Mouse (Mus musculus): ENCODE data around the gene Gna14. TPM values are rescaled to one million over a fixed set of nuclear protein-coding genes. Genes with fewer than 3 reads are reported as not detected.

Gna14 gene
- total RNA-seq, 2 experiments from 2014 or later, result 37.0 to 56.3 TPM

DNA sequence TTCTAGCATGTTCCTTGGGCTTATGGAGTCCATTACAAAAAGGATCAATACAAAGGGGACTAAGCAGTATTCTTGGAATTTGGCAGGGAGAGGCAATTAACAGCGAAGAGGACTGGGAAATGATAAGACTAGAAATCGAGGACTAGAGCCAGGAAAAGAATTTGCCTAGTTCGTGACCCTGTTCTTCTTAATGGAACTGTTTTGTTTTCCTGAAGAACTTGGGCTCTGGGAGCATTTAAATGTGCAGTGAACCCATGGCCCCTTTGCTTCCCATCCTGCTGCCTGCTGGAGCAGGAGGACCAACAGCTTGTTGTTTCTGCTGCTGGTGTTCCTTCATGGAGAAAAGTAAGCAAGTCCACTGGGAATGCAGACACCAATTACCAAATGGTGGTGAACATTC is 15.3 kb downstream of the Gna14 start:
- DNase-seq (ENCODE audit: low spot score in 2 of 2), result no peak

DNA sequence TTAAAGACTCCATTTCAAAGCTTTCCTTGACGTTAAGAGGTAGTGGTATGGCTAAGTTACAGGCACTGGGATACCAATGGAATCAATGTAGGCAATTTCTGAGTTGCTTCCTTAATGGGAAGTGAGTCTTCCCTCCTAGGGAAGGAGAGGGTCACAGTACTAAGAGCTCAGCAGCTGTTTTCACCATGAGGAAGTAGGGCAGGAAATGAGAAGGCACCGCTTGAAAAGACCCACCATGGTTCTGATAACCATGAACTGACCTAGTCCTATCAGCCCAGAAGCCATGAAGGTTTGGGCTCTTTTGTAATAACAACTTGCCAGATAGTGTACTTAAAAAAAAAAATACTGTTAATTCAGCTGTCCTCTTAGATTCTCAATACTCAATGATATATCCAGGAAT is 20.6 kb downstream of the Gna14 start:
- DNase-seq (ENCODE audit: low spot score in 2 of 2), result no peak

GRCm38 (mm10) chr19:16457127-16457526 is 21.6 kb downstream of the Gna14 start:
- DNase-seq (ENCODE audit: low spot score in 2 of 2), result no peak

DNA sequence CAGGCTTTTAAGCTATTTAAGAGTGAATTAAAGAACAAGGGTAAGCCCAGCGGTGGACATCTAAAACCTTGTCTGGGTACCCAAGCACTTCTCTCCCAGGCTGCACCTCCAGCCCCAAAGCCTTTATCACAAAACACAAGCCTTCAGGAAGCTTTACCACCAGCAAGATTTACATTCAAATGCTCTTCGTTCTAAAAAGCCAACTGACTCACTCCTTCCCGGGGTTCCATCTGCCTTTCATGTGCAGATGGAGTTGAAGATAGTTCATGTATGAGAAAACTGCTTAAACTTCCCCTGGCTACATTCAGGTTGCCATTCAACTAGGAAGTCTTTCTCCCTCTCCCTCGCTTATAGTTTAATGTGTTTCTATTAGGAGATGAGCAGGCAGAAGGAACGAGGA is 23.8 kb downstream of the Gna14 start:
- DNase-seq (ENCODE audit: low spot score in 2 of 2), result no peak

DNA sequence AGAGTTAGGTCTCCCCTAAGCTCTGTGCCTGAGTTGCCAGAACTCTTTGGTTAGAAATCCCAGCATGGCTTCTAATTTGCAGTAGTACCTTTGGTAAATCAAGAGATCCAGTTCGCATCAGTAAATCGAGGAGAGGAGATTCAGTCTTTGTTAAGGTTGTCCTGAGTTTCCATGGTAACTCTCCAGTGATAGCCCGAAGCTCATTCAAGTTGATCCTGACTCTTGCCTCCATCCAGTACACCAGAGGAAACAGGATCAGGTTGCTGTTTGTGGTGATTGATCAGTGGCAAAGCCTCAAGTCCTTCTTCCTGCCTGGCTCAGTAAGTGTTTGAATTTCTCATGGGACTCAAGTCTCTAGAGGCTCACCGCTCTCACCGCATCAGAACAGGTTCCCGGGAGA is 24.7 kb downstream of the Gna14 start:
- no peak for DNase-seq (ENCODE audit: low spot score in 2 of 2)

- no peak for DNase-seq (ENCODE audit: low spot score in 2 of 2)
Measured at GRCm38 (mm10) chr19:16460831-16461230, 25.3 kb downstream of the Gna14 start.

GRCm38 (mm10) chr19:16462461-16462860 is 26.9 kb downstream of the Gna14 start:
- no peak for DNase-seq (ENCODE audit: low spot score in 2 of 2)

DNA sequence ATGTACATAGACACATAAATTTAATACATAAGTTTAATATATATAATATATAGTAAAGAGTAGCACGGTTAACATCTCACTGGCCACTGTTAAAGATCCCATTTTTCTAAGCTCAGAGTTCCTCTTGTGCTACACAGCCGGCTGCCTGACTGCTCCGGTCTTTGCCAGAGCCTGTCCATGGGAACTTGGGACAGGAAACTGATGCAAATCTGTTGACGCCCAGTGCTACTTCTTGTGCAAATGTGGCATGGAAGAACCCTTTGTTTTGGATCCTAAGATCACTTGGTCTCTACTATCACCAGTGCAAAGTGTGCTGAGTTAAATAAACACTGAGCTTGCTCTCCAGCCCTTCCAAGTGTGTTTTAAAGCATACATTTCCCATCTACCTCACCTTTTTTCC is 29.2 kb downstream of the Gna14 start:
- DNase-seq (ENCODE audit: low spot score in 2 of 2), result no peak

DNA sequence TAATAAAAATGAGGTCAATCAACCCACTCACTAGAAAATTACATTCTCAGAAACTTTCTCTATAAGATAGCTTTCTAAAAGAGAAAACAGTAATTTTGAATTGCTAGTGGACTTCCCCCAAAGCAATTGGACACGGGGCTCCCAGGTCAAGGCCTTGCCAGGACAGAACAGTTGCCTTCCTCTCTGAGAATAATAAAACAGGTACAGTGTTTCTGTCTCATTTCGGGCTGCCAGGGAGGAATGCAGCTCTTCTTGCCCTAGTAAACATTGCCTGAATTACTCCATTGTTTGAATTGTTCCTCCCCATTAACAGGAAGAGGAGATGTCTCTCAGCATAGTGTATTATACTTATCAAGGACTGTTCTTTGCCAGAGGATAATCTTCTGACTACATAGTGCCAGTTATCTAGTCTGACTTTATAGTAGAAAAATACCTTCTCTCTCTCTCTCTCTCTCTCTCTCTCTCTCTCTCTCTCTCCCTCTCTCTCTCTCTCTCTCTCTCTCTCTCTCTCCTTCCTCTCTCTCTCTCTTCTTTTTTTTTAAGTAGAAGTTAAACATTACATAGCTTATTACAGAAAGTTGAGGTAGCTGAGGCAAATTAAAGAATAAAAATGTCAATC is 33.3 kb downstream of the Gna14 start:
- no peak for DNase-seq (ENCODE audit: low spot score in 2 of 2)

DNA sequence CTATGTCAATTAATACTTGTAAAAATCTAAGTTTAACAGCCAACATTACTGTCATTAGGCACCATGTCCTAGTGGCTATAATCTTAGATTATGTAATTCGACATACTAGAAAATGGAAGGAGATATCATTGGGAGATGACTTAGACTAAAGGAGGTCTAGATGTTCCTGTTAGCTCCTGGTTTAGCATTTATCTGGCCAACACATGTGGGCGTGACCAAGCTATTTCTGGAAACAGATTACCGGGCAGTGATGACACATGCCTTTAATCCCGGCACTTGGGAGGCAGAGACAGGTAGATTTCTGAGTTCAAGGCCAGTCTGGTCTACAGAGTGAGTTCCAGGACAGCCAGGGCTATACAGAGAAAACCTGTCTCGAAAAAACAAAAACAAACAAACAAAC is 37.1 kb downstream of the Gna14 start:
- DNase-seq (ENCODE audit: low spot score in 2 of 2), result no peak

- DNase-seq (ENCODE audit: low spot score in 2 of 2), result no peak
Measured at GRCm38 (mm10) chr19:16477314-16477946, 41.9 kb downstream of the Gna14 start.

DNA sequence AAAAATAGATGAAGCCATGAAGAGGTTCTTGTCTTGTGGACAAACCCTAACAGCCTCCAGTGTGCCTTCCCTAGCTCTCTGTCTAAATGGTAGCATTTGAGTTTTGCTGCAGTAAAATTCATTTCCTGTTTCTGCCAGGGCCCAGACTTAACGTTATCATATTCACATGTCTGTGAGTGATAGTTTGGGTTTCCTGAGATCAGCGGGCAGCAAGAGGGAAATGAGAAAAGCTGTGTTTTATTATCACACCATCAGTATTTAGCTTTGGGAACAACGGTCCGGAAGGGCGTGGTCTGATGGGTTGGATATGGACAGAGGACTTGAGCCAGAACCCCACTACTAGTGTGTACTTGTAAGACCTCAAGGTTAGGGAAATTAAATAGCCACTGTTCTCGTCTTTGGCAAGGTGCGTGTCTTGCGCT is 42.6 kb downstream of the Gna14 start:
- DNase-seq (ENCODE audit: low spot score in 2 of 2), result no peak

- no peak for DNase-seq (ENCODE audit: low spot score in 2 of 2)
Measured at GRCm38 (mm10) chr19:16482047-16482446, 46.5 kb downstream of the Gna14 start.

DNA sequence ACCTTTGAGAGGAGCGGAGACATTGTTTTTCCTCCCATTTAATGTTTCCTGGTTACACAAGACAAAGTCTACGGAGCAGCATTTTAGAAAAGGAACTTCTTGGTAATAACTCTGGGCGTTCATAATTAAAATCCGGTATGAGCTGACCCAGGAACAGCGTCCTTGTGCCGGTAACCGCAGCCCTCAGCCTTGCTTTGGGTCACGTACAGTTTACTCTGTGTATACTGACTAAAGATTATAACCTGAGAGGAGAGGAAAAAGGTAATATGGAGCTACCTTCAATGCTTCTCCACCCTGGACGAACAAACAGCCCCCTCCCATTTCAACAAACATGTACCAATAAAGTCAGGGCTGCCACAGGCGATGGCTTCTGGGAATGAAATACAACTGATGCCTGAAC is 48.7 kb downstream of the Gna14 start:
- no peak for DNase-seq (ENCODE audit: low spot score in 2 of 2)

DNA sequence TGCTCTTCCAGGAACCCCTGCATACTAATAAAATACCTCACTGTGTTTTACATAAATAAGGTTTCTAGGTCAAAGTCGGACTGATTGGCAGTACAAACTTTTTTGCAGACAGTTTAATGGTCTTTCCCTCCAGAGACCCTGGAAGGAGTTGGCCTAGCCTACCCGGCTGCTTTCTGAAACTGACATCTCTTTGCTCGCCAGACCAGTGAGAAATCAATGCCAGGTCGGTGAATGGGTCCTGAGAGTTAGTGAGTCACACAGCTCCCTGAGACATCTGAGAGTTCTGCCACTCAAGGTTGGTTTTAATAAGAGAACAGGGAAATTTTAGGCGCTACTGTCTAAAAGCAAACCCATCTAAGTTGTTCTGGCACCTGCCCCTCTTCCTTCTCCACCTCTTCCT is 49.1 kb downstream of the Gna14 start:
- DNase-seq (ENCODE audit: low spot score in 2 of 2), result no peak

DNA sequence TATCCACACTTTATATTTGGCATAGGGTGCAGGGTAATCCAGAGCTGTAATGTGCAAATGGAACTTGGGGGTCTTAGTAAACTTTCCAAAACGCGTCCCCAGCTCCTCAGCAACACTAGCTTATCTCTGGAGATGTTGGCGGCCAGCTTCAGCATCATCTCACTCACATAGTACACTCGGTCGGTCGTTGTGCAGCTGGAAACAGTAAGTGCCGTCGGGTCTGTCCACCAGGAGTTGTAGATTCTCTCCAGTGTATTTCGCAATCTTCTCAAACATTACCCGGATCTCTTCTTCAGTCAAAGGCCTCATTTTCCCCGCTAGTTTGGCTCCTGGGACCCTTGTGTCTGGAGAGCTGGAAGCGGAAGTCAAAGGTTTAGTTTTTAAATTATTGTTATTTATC is 55.2 kb downstream of the Gna14 start:
- DNase-seq (ENCODE audit: low spot score in 2 of 2), result no peak

GRCm38 (mm10) chr19:16491497-16491896 is 55.9 kb downstream of the Gna14 start:
- DNase-seq (ENCODE audit: low spot score in 2 of 2), result no peak

- no peak for DNase-seq (ENCODE audit: low spot score in 2 of 2)
Measured at GRCm38 (mm10) chr19:16492453-16492852, 56.9 kb downstream of the Gna14 start.

DNA sequence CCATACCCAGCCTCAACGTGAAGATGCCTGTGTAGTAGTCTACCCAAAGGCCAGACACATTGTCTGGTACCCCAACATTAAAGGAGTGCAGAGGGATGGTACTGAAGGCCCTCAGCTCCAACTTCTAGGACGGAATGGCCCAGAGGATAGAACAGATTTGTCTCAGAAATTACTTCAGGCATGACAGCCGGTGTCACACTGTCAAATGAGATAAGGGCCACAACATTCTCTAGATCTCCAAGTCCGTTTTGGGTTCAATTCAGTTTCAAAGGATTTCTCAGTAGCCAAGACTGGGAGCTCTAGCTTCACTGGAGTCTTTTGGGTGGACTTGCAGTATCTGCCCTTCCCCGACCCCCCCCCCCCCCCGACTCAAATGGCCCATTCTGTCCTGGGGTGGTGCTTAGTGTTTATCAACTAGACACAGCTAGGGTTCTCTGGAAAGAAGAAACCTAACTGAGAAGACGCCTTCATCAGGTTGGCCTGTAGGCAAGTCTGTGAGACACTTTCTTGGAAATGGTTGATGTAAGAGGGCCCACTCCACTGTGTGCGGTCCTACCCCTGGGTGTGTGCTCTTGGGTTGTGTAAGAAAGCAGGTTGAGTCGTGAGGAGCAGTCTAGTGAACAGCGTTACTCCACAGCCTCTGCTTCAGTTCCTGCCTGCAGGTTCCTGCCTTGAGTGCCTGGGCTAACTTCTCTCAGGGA is 59.4 kb downstream of the Gna14 start:
- DNase-seq (ENCODE audit: low spot score in 2 of 2), result no peak

DNA sequence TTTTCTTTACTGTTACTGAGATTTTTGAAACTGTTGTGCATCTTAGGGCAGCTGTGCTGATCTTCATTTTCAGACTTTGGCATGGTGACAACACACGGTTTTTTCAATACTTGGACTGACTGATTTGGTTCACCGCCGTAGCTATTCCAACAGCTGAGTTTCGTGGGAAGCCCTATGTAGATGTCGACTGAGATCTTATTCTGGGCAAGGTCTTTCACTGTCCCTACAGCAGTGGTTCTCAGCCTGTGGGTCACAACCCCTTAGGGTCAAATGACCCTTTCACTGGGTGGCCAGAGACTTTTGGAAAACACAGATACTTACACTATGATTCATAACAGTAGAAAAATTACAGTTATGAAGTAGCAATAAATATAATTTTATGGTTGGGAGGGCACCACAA is 60.5 kb downstream of the Gna14 start:
- DNase-seq (ENCODE audit: low spot score in 2 of 2), result no peak

- no peak for DNase-seq (ENCODE audit: low spot score in 2 of 2)
Measured at GRCm38 (mm10) chr19:16502054-16502453, 66.5 kb downstream of the Gna14 start.

GRCm38 (mm10) chr19:16506711-16507364 is 71.3 kb downstream of the Gna14 start:
- DNase-seq (ENCODE audit: low spot score in 2 of 2), result no peak

Measured in adrenal gland, adult 18-20 months (tissue).